Mouse (Mus musculus) C2C12 (cell line): ENCODE data around the gene Cfap61. TPM values are rescaled to one million over a fixed set of nuclear protein-coding genes. Genes with fewer than 3 reads are reported as not detected.

ENCODE experiments used
- H3K27me3 ChIP-seq: one replicate; pipeline ENCODE4 v1.6.1; 2011; ENCODE audit not compliant: control insufficient read depth, insufficient read depth, insufficient read length
- H3K36me3 ChIP-seq: one replicate; pipeline ENCODE4 v1.6.1; 2011; ENCODE audit not compliant: control insufficient read depth, insufficient read depth
- H3K4me3 ChIP-seq: one replicate; pipeline ENCODE4 v1.5.1; 2011; ENCODE audit warnings: mild to moderate bottlenecking, control low read depth; ENCODE audit not compliant: poor library complexity, insufficient read depth, severe bottlenecking
- H3K79me2 ChIP-seq: one replicate; pipeline ENCODE4 v1.6.1; 2011; ENCODE audit not compliant: control insufficient read depth, insufficient read depth
- H3K79me3 ChIP-seq: one replicate; pipeline ENCODE4 v1.6.1; 2011; ENCODE audit warnings: low read depth, control low read depth
- H3ac ChIP-seq: one replicate; pipeline ENCODE3; 2011; ENCODE audit warnings: low read depth; ENCODE audit not compliant: control insufficient read depth, insufficient read length
- CEBPB ChIP-seq: IDR thresholded peaks from one replicate; pipeline ENCODE4 v1.6.1; 2011; ENCODE audit warnings: low read depth, mild to moderate bottlenecking, control low read depth, moderate library complexity
- CTCF ChIP-seq: IDR thresholded peaks from one replicate; pipeline ENCODE4 v1.5.1; 2011; ENCODE audit not compliant: control insufficient read depth, insufficient read depth, insufficient read length
- FOSL1 ChIP-seq: IDR thresholded peaks from one replicate; pipeline ENCODE4 v1.8.0; 2011; ENCODE audit warnings: mild to moderate bottlenecking, low read length; ENCODE audit not compliant: poor library complexity, insufficient read depth, severe bottlenecking
- MAX ChIP-seq: IDR thresholded peaks from one replicate; pipeline ENCODE4 v1.6.1; 2011; ENCODE audit warnings: mild to moderate bottlenecking, control low read depth
- MYOD1 ChIP-seq: IDR thresholded peaks from one replicate; pipeline ENCODE4 v1.6.1; 2011; ENCODE audit warnings: low read depth; ENCODE audit not compliant: control insufficient read depth, insufficient read length
- MYOG ChIP-seq: IDR thresholded peaks from one replicate; pipeline ENCODE4 v1.6.1; 2011; ENCODE audit not compliant: control insufficient read depth, insufficient read length; ENCODE audit errors: extremely low read depth
- USF1 ChIP-seq: IDR thresholded peaks from one replicate; pipeline ENCODE4 v1.6.1; 2011; ENCODE audit warnings: low read depth, mild to moderate bottlenecking, control low read depth, moderate library complexity
- polyA plus RNA-seq: library from polyadenylated mRNA; unstranded; fragments of >200 nt; fragmentation: generic; extraction: Trizol; gene quantifications from one replicate; pipeline ENCODE4 v1.2.1, GENCODE M21; 2012; ENCODE audit warnings: missing spikeins

Gene Cfap61
- polyA plus RNA-seq, 1 experiment = 0.06 TPM

DNA sequence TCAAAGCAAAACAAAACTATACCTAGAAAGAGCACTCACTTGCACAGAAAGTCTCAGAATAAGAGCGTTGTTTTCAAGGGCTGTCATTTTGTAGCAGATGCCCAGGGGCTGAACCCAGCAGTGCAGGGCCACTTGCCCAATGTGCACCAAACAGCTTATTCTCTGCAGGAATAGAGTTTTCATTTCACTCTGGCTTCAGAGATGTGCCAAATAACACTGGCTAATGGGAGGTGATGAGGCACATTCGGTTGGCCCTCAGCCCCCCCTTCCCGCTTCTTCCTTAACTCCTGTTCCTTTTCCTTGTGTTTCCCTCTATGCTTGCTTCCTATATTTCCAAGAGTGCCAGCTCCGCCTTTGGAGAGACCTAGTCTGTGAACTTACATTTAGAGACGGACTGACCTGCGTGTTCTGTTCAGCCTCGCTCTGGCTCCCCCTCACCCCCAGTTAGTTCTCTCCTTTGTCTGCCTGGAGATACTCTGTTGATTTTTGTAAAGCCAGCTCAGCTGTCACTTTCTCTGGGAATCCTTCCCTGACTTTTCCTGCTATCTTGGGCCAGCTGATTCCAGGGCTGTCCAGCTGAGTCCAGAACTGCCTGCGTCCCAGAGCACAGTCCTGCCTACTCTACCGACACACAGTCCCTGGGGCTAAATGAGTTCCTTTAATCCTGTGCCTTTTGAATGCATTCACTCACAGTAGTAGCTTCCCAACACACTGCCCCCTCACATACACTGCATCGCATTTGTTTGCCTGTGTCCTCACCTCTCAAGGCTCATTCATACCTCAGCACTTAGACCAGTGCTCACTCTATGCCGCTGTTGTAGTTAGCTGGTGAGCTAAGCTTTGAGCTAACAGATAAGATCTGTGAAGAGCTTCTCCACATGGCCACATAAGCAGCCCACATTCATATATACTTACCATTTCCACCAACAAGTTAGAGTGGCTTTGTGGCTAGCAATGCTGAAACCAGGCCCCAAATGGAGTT lies 128.8 kb downstream of the Cfap61 start:
- Histone ChIP-seq H3K79me2 (no peaks in the 10 kb centered on the region), H3K36me3 (no peaks in the 10 kb centered on the region), H3K79me3 (no peaks in the 10 kb centered on the region), H3K4me3 (no peak overlapping the region), H3ac (no peak overlapping the region), H3K27me3 (peaks cover 31% of the 10 kb centered on the region)
- TF ChIP-seq FOSL1 (no peak), MAX (no peak), CTCF (no peak), USF1 (no peak), CEBPB (no peak), MYOD1 (no peak), MYOG (no peak)

GRCm38 (mm10) chr2:146067364-146067763 lies 132.8 kb downstream of the Cfap61 start:
- peaks cover 25% of the 10 kb centered on the region for H3K27me3 ChIP-seq
- H3K79me3 ChIP-seq = no peaks in the 10 kb centered on the region
- H3K4me3 ChIP-seq = no peak overlapping the region
- no peaks in the 10 kb centered on the region for H3K79me2 ChIP-seq
- H3ac ChIP-seq = no peak overlapping the region
- no peaks in the 10 kb centered on the region for H3K36me3 ChIP-seq
- TF ChIP-seq CEBPB = no peak
- no peak for TF ChIP-seq MAX
- TF ChIP-seq CTCF = no peak
- no peak for TF ChIP-seq MYOD1
- TF ChIP-seq MYOG = no peak
- TF ChIP-seq USF1 = no peak
- TF ChIP-seq FOSL1 = no peak

DNA sequence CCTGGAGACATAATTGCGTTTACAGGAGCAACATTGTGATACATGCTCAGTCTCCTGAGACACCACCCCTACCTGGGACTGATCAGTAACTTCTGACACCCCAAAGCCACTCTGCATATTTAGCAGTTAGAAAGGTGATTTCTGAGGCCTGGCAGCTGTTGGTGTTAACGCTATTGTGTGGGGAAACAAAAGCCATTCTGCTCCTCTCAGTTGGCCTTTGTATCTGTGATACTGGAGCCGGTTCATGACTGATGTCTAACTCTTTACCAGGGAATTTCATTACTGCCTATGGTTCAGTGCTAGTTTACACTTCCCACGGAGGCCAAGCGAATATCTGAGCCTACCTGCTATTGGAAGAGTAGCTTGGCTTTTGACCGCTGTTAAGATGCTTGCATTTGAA lies 138.7 kb downstream of the Cfap61 start:
- Histone ChIP-seq H3K79me2 (no peaks in the 10 kb centered on the region), H3K79me3 (no peaks in the 10 kb centered on the region), H3ac (no peak overlapping the region), H3K36me3 (no peaks in the 10 kb centered on the region), H3K4me3 (no peak overlapping the region), H3K27me3 (no peaks in the 10 kb centered on the region)
- no peak for TF ChIP-seq FOSL1
- no peak for TF ChIP-seq CTCF
- TF ChIP-seq MAX = no peak
- TF ChIP-seq CEBPB = no peak
- TF ChIP-seq USF1 = no peak
- TF ChIP-seq MYOD1 = no peak
- no peak for TF ChIP-seq MYOG

- no peaks in the 10 kb centered on the region for H3K36me3 ChIP-seq
- H3ac ChIP-seq = no peak overlapping the region
- TF ChIP-seq MAX (no peak), CEBPB (no peak), MYOD1 (no peak)
- no peak overlapping the region for H3K4me3 ChIP-seq
- H3K27me3 ChIP-seq = no peaks in the 10 kb centered on the region
- no peaks in the 10 kb centered on the region for H3K79me3 ChIP-seq
- no peaks in the 10 kb centered on the region for H3K79me2 ChIP-seq
These were observed 142.5 kb downstream of the Cfap61 start for GRCm38 (mm10) chr2:146077117-146077516.

DNA sequence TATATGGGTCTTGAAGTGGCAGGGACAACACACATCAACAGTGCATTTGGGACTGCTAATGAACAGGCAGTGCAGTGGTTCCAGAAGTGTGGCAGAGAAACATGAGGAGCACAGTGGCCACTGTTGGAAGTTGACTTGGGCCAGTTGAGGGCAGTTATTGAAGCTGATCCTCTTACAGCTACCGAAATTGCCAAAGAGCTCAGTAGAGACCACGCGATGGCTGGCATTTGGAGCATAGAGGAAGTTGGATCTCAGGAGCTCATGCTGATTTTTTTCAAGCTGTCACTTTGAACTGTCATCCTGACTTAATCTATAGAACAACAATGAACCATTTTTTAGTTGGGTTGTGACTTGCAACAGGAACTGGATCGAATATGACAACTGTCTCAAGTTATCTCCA lies 145.7 kb downstream of the Cfap61 start:
- no peaks in the 10 kb centered on the region for H3K79me2 ChIP-seq
- no peaks in the 10 kb centered on the region for H3K36me3 ChIP-seq
- H3K79me3 ChIP-seq = no peaks in the 10 kb centered on the region
- no peaks in the 10 kb centered on the region for H3K27me3 ChIP-seq
- TF ChIP-seq MYOD1 (no peak), FOSL1 (no peak), MYOG (no peak), MAX (no peak), CEBPB (no peak), CTCF (no peak), USF1 (no peak)
- no peak overlapping the region for H3ac ChIP-seq
- H3K4me3 ChIP-seq = no peak overlapping the region
